Mouse (Mus musculus) liver, embryonic 11.5 days (tissue): ENCODE results near the gene Ulk1. TPM values are rescaled to one million over a fixed set of nuclear protein-coding genes. Genes with fewer than 3 reads are reported as not detected.
A peak's percentile ranks its signal among the peaks of the same experiment; 100 is the strongest.

ENCODE experiments used
- ATAC-seq: fragments of 200-750 bp; cut with Nextera tagmentation; replicated peaks from 2 replicates; pipeline ENCODE4 v1.8.0; 2017; ENCODE audit warnings: moderate number of reproducible peaks, mild to moderate bottlenecking, moderate TSS enrichment, moderate library complexity; ENCODE audit not compliant: low FRiP score
- DNase-seq: peaks from one replicate; pipeline ENCODE4 v3.0.0-alpha.2; 2017; ENCODE audit warnings: low spot score
- H3K27ac ChIP-seq: fragments of 300-500 bp; sonication (generic); 2 replicates; pipeline ENCODE4 v1.5.1; 2014; ENCODE audit warnings: mild to moderate bottlenecking, low read depth, low read length, control low read depth
- H3K27me3 ChIP-seq: fragments of 300-500 bp; sonication (generic); replicated peaks from 2 replicates; pipeline ENCODE4 v1.6.1; 2014; ENCODE audit warnings: low read length, mixed read lengths; ENCODE audit not compliant: control insufficient read depth, insufficient read depth
- H3K36me3 ChIP-seq: fragments of 300-500 bp; sonication (generic); 2 replicates; pipeline ENCODE4 v1.6.1; 2014; ENCODE audit warnings: mild to moderate bottlenecking, low read length, moderate library complexity, mixed read lengths; ENCODE audit not compliant: control insufficient read depth, insufficient read depth
- H3K4me1 ChIP-seq: fragments of 300-500 bp; sonication (generic); replicated peaks from 2 replicates; pipeline ENCODE4 v1.6.1; 2014; ENCODE audit warnings: low read length, mixed read lengths; ENCODE audit not compliant: control insufficient read depth, insufficient read depth
- H3K4me2 ChIP-seq: fragments of 300-500 bp; sonication (generic); 2 replicates; pipeline ENCODE4 v1.6.1; 2014; ENCODE audit warnings: mild to moderate bottlenecking, control low read depth, moderate library complexity
- H3K4me3 ChIP-seq: fragments of 300-500 bp; sonication (generic); 2 replicates; pipeline ENCODE4 v1.5.1; 2014; ENCODE audit warnings: low read depth, low read length, control low read depth
- H3K9ac ChIP-seq: fragments of 300-500 bp; sonication (generic); 2 replicates; pipeline ENCODE4 v1.6.1; 2014; ENCODE audit warnings: low read depth, low read length, control low read depth
- H3K9me3 ChIP-seq: fragments of 300-500 bp; sonication (generic); 2 replicates; pipeline ENCODE4 v1.6.1; 2016; ENCODE audit warnings: low read length, inconsistent platforms, mixed read lengths; ENCODE audit not compliant: control insufficient read depth
- WGBS: fragments of 180-500 bp; shearing (Covaris S2); extraction: QIAGEN DNeasy Blood & Tissue Kit; methylation state at CpG from one replicate; pipeline ENCODE4 v1.1.7; 2014; 5-methylcytosine and 5-hydroxymethylcytosine counted together
- polyA plus RNA-seq: library from polyadenylated mRNA; unstranded; fragments of >200 nt; fragmentation: Nextera tagmentation; extraction: Ambion mirVana; gene quantifications from 2 replicates; pipeline ENCODE4 v1.2.1, GENCODE M21; 2014

Gene Ulk1
- polyA plus RNA-seq, 1 experiment from 2014 or later, result 15.7 TPM

GRCm38 (mm10) chr5:110797696-110798095 lies 12.2 kb downstream of the Ulk1 start:
- no peak; the same call in 1 of the 2 replicates for ATAC-seq
- H3K9ac ChIP-seq, result no peak overlapping the region
- H3K27ac ChIP-seq, result no peak overlapping the region
- H3K36me3 ChIP-seq, result peaks cover 27% of the 10 kb centered on the region
- 76% methylated on average over 4 of the region's 4 CpGs for WGBS
- H3K27me3 ChIP-seq, result no peaks in the 10 kb centered on the region
- H3K9me3 ChIP-seq, result no peaks in the 10 kb centered on the region
- DNase-seq, result no peak
- no peak overlapping the region for H3K4me2 ChIP-seq
- H3K4me3 ChIP-seq, result no peak overlapping the region
- peaks cover 5% of the 10 kb centered on the region for H3K4me1 ChIP-seq

GRCm38 (mm10) chr5:110794363-110794762 lies 15.5 kb downstream of the Ulk1 start:
- DNase-seq (no peak), ATAC-seq (no peak)
- H3K4me3 ChIP-seq, result no peak overlapping the region
- WGBS, result 94% methylated on average over 7 of the region's 7 CpGs
- no peak overlapping the region for H3K27ac ChIP-seq
- no peaks in the 10 kb centered on the region for H3K4me1 ChIP-seq
- H3K27me3 ChIP-seq, result no peaks in the 10 kb centered on the region
- no peak overlapping the region for H3K9ac ChIP-seq
- peaks cover 45% of the 10 kb centered on the region for H3K36me3 ChIP-seq
- no peaks in the 10 kb centered on the region for H3K9me3 ChIP-seq
- no peak overlapping the region for H3K4me2 ChIP-seq

- no peak overlapping the region for H3K4me3 ChIP-seq
- H3K27me3 ChIP-seq, result no peaks in the 10 kb centered on the region
- no peaks in the 10 kb centered on the region for H3K9me3 ChIP-seq
- WGBS, result 48% methylated on average over 5 of the region's 5 CpGs
- H3K36me3 ChIP-seq, result peaks cover 48% of the 10 kb centered on the region
- peaks cover 6% of the 10 kb centered on the region for H3K4me1 ChIP-seq
- H3K4me2 ChIP-seq, result no peak overlapping the region
- ATAC-seq, result peak; percentile 65
- DNase-seq, result no peak
- no peak overlapping the region for H3K9ac ChIP-seq
- H3K27ac ChIP-seq, result no peak overlapping the region
These were observed 21.2 kb downstream of the Ulk1 start for GRCm38 (mm10) chr5:110788684-110789083.

GRCm38 (mm10) chr5:110786081-110786835 lies 23.6 kb downstream of the Ulk1 start:
- no peak overlapping the region for H3K4me3 ChIP-seq
- H3K36me3 ChIP-seq, result peaks cover 37% of the 10 kb centered on the region
- no peaks in the 10 kb centered on the region for H3K9me3 ChIP-seq
- H3K9ac ChIP-seq, result no peak overlapping the region
- no peak overlapping the region for H3K27ac ChIP-seq
- DNase-seq, result no peak
- WGBS, result 81% methylated on average over 11 of the region's 11 CpGs
- no peak for ATAC-seq
- no peak overlapping the region for H3K4me2 ChIP-seq
- H3K27me3 ChIP-seq, result no peaks in the 10 kb centered on the region
- H3K4me1 ChIP-seq, result peaks cover 13% of the 10 kb centered on the region

- Histone ChIP-seq H3K9me3 (no peaks in the 10 kb centered on the region), H3K27me3 (no peaks in the 10 kb centered on the region), H3K27ac (no peak overlapping the region), H3K4me2 (no peak overlapping the region), H3K4me1 (peaks cover 24% of the 10 kb centered on the region), H3K9ac (no peak overlapping the region), H3K4me3 (no peak overlapping the region), H3K36me3 (peaks cover 25% of the 10 kb centered on the region)
- DNase-seq, result no peak
- no peak for ATAC-seq
- WGBS, result 74% methylated on average over 8 of the region's 8 CpGs
These were observed 26.7 kb downstream of the Ulk1 start for GRCm38 (mm10) chr5:110783150-110783549.

GRCm38 (mm10) chr5:110781529-110782238 lies 28.2 kb downstream of the Ulk1 start:
- DNase-seq (no peak), ATAC-seq (peak; percentile 76)
- Histone ChIP-seq H3K4me2 (peak overlapping the region; percentile 71), H3K36me3 (peaks cover 25% of the 10 kb centered on the region), H3K9me3 (no peaks in the 10 kb centered on the region), H3K9ac (0 out of 2 replicates have a peak overlapping the region, but pooled peaks have one; percentile 8), H3K27ac (peak overlapping the region; percentile 78), H3K4me3 (no peak overlapping the region), H3K4me1 (peaks cover 24% of the 10 kb centered on the region), H3K27me3 (no peaks in the 10 kb centered on the region)
- whole genome bisulfite sequencing, result 52% methylated on average over 7 of the region's 7 CpGs

GRCm38 (mm10) chr5:110780761-110781528 lies 29.0 kb downstream of the Ulk1 start:
- DNase-seq (no peak), ATAC-seq (peak; percentile 30)
- Histone ChIP-seq H3K4me3 (peak overlapping the region; percentile 92), H3K4me1 (peaks cover 24% of the 10 kb centered on the region), H3K4me2 (peak overlapping the region; percentile 71), H3K9ac (peak overlapping the region; percentile 93), H3K9me3 (no peaks in the 10 kb centered on the region), H3K36me3 (peaks cover 26% of the 10 kb centered on the region), H3K27me3 (no peaks in the 10 kb centered on the region), H3K27ac (peak overlapping the region; percentile 78)
- 64% methylated on average over 10 of the region's 10 CpGs for WGBS

- ATAC-seq (peak; percentile 83), DNase-seq (peak; percentile 85)
- Histone ChIP-seq H3K4me2 (peak within 1 kb of the TSS; percentile 71), H3K9ac (peak within 1 kb of the TSS; percentile 93), H3K27me3 (no peaks in the 10 kb centered on the region), H3K9me3 (no peaks in the 10 kb centered on the region), H3K4me1 (peaks cover 24% of the 10 kb centered on the region), H3K36me3 (peaks cover 27% of the 10 kb centered on the region; the same call in 1 of the 2 replicates), H3K4me3 (peak within 1 kb of the TSS; percentile 92), H3K27ac (peak within 1 kb of the TSS; percentile 78)
- under 1% methylated on average over 57 of the region's 57 CpGs for WGBS
These were observed 29.7 kb downstream of the Ulk1 start, which contains the start of gene Pus1 for GRCm38 (mm10) chr5:110779998-110780760. Pus1 (minus strand) TSS chr5:110780659.
